Mouse (Mus musculus) heart, adult 2 months (tissue): ENCODE measurements around the gene Crym. TPM values are rescaled to one million over a fixed set of nuclear protein-coding genes. Genes with fewer than 3 reads are reported as not detected.

Experiments
- DNase-seq, 2 experiments: peaks; one replicate each; pipeline ENCODE4 v3.0.0; 2021
- H3K27ac ChIP-seq: fragments of 200-600 bp; 2 replicates; pipeline ENCODE4 v1.8.1; 2022
- H3K27me3 ChIP-seq: fragments of 200-500 bp; 2 replicates; pipeline ENCODE4 v1.6.1; 2012; ENCODE audit warnings: mild to moderate bottlenecking, low read length, inconsistent platforms, mixed read lengths; ENCODE audit not compliant: control insufficient read depth, insufficient read depth
- H3K36me3 ChIP-seq: fragments of 200-500 bp; 2 replicates; pipeline ENCODE4 v1.6.1; 2012; ENCODE audit warnings: low read length, inconsistent platforms; ENCODE audit not compliant: control insufficient read depth, insufficient read depth
- H3K4me1 ChIP-seq: fragments of 200-500 bp; 2 replicates; pipeline ENCODE4 v1.6.1; 2011; ENCODE audit warnings: low read length; ENCODE audit not compliant: control insufficient read depth, insufficient read depth
- H3K4me3 ChIP-seq: fragments of 200-600 bp; 2 replicates; pipeline ENCODE4 v1.8.1; 2022
- H3K79me2 ChIP-seq: fragments of 200-500 bp; replicated peaks from 2 replicates; pipeline ENCODE4 v1.6.1; 2012; ENCODE audit warnings: mild to moderate bottlenecking, inconsistent platforms, low read length, moderate library complexity, mixed read lengths; ENCODE audit not compliant: control insufficient read depth, insufficient read depth
- H3K9ac ChIP-seq: fragments of 200-500 bp; 2 replicates; pipeline ENCODE4 v1.6.1; 2012; ENCODE audit warnings: low read depth, mild to moderate bottlenecking, control low read depth, inconsistent platforms, low read length, mixed read lengths
- CTCF ChIP-seq: fragments of 200-600 bp; IDR thresholded peaks from 2 replicates; pipeline ENCODE4 v1.8.1; 2022; ENCODE audit warnings: antibody characterized with exemption, mild to moderate bottlenecking, moderate library complexity
- EP300 ChIP-seq: fragments of 200-500 bp; IDR thresholded peaks from 2 replicates; pipeline ENCODE4 v1.6.1; 2011; ENCODE audit warnings: low read depth, low read length, control low read depth; ENCODE audit not compliant: insufficient read depth
- POLR2A ChIP-seq: fragments of 200-500 bp; IDR thresholded peaks from 2 replicates; pipeline ENCODE4 v1.6.1; 2011; ENCODE audit warnings: mild to moderate bottlenecking, low read depth, low read length, control low read depth; ENCODE audit not compliant: insufficient read depth
- WGBS: fragments of 180-500 bp; shearing (Covaris S2); methylation state at CpG from one replicate; pipeline ENCODE4 v1.1.7; 2018; 5-methylcytosine and 5-hydroxymethylcytosine counted together
- intact Hi-C: fragments of 180-260 bp; cut with DNase I; formaldehyde crosslinking; loops from one replicate; pipeline ENCODE4 v1.15.1; 2025
- polyA plus RNA-seq: library from polyadenylated mRNA; depleted of rRNA; stranded (reverse); fragments of >200 nt; gene quantifications from 2 replicates; pipeline ENCODE4 v1.2.3, GENCODE M21; 2012; rRNA removed
- total RNA-seq, 2 experiments: library from RNA; stranded (reverse); gene quantifications; 2 replicates each; pipeline ENCODE4 v1.2.3; 2021

Gene Crym
- total and polyA plus RNA-seq, 3 experiments: 0.34 to 0.39 (median 0.37) TPM

- Histone ChIP-seq H3K79me2 (no peaks in the 10 kb centered on the region), H3K36me3 (no peaks in the 10 kb centered on the region), H3K4me1 (no peaks in the 10 kb centered on the region), H3K27me3 (no peaks in the 10 kb centered on the region), H3K9ac (no peak overlapping the region), H3K27ac (no peak overlapping the region), H3K4me3 (no peak overlapping the region)
- intact Hi-C loops: no loop called here
- DNase-seq: no peak
- WGBS: 30% methylated on average over 2 of the region's 2 CpGs
- TF ChIP-seq POLR2A (no peak), EP300 (no peak), CTCF (no peak)
Observed at GRCm38 (mm10) chr7:120156841-120157409, 45.0 kb downstream of the Crym start.

- H3K36me3 ChIP-seq: no peaks in the 10 kb centered on the region
- H3K79me2 ChIP-seq: no peaks in the 10 kb centered on the region
- H3K27me3 ChIP-seq: no peaks in the 10 kb centered on the region
- no peak overlapping the region for H3K4me3 ChIP-seq
- TF ChIP-seq EP300 (no peak), POLR2A (no peak), CTCF (no peak)
- 92% methylated on average over 2 of the region's 2 CpGs for WGBS
- no peak overlapping the region for H3K9ac ChIP-seq
- no peak for DNase-seq
- H3K27ac ChIP-seq: no peak overlapping the region
- no peaks in the 10 kb centered on the region; the same call in 1 of the 2 replicates for H3K4me1 ChIP-seq
- intact Hi-C loops: no loop called here
Observed at GRCm38 (mm10) chr7:120150898-120151297, 51.0 kb downstream of the Crym start.

GRCm38 (mm10) chr7:120150257-120150656 is 51.7 kb downstream of the Crym start:
- no peak overlapping the region for H3K4me3 ChIP-seq
- H3K4me1 ChIP-seq: no peaks in the 10 kb centered on the region; the same call in 1 of the 2 replicates
- TF ChIP-seq CTCF: no peak
- no peak for TF ChIP-seq EP300
- no peak for TF ChIP-seq POLR2A
- H3K27ac ChIP-seq: no peak overlapping the region
- no peak overlapping the region for H3K9ac ChIP-seq
- intact Hi-C loops: no loop called here
- no peaks in the 10 kb centered on the region for H3K79me2 ChIP-seq
- 52% methylated on average over 3 of the region's 3 CpGs for WGBS
- DNase-seq: no peak
- no peaks in the 10 kb centered on the region for H3K36me3 ChIP-seq
- no peaks in the 10 kb centered on the region for H3K27me3 ChIP-seq

- intact Hi-C loops: no loop called here
- Histone ChIP-seq H3K4me3 (no peak within 1 kb of the TSS), H3K4me1 (no peaks in the 10 kb centered on the region; the same call in 1 of the 2 replicates), H3K27me3 (no peaks in the 10 kb centered on the region), H3K79me2 (no peaks in the 10 kb centered on the region), H3K36me3 (no peaks in the 10 kb centered on the region; the same call in 1 of the 2 replicates), H3K27ac (no peak within 1 kb of the TSS), H3K9ac (no peak within 1 kb of the TSS)
- DNase-seq: no peak
- no peak for TF ChIP-seq EP300
- WGBS: 65% methylated on average over 9 of the region's 9 CpGs
Observed at GRCm38 (mm10) chr7:120145191-120145590, 56.7 kb downstream of the Crym start, which contains the start of gene Zp2. Gene Zp2 (minus strand): TSS chr7:120145291.

GRCm38 (mm10) chr7:120142743-120143142 is 59.2 kb downstream of the Crym start:
- Histone ChIP-seq H3K36me3 (no peaks in the 10 kb centered on the region; the same call in 1 of the 2 replicates), H3K4me1 (no peaks in the 10 kb centered on the region), H3K4me3 (no peak overlapping the region), H3K27me3 (no peaks in the 10 kb centered on the region), H3K27ac (no peak overlapping the region), H3K79me2 (no peaks in the 10 kb centered on the region), H3K9ac (no peak overlapping the region)
- TF ChIP-seq POLR2A (no peak), EP300 (no peak), CTCF (no peak)
- WGBS: 80% methylated on average over 1 of the region's 1 CpGs
- no peak for DNase-seq
- intact Hi-C loops: no loop called here

Other genes starting within 250 kb of the Crym start
- not detected for gene Dnah3, start 106.8 kb downstream of the Crym start, total RNA-seq
- 0.59 TPM in 1 of 2 replicates, not detected in the other for gene Dnah3, start 106.8 kb downstream of the Crym start, polyA plus RNA-seq
- 10 to 100 TPM; 22.2 to 24.1 TPM for gene Tmem159, start 99.8 kb downstream of the Crym start, total RNA-seq
- 29.9 and 38.1 TPM in 2 replicates for gene Tmem159, start 99.8 kb downstream of the Crym start, polyA plus RNA-seq
- gene Zp2, start 56.8 kb downstream of the Crym start, total RNA-seq: under 1 TPM; 0.29 to 0.41 TPM
- 0.41 and 0.76 TPM in 2 replicates for gene Zp2, start 56.8 kb downstream of the Crym start, polyA plus RNA-seq
- gene Anks4b, start 28.3 kb downstream of the Crym start, total RNA-seq: under 1 TPM; 0.10 to 0.20 TPM
- gene Anks4b, start 28.3 kb downstream of the Crym start, polyA plus RNA-seq: not detected in 2 replicates
- not detected for gene Abca14, start 1.9 kb upstream of the Crym start, total RNA-seq
- 0.06 TPM in 1 of 2 replicates, not detected in the other for gene Abca14, start 1.9 kb upstream of the Crym start, polyA plus RNA-seq
- gene Abca15, start 126.6 kb upstream of the Crym start, total RNA-seq: not detected
- gene Abca15, start 126.6 kb upstream of the Crym start, polyA plus RNA-seq: not detected in 2 replicates
- gene Abca16, start 207.5 kb upstream of the Crym start, total RNA-seq: not detected
- not detected in 2 replicates for gene Abca16, start 207.5 kb upstream of the Crym start, polyA plus RNA-seq